Mouse (Mus musculus): ENCODE data around the gene Dnah8.

Dnah8 gene

GRCm38 (mm10) chr17:30750269-30750668 lies 126.1 kb downstream of the Dnah8 start:
- DNase-seq (ENCODE audit: low spot score in 2 of 2) = no peak

GRCm38 (mm10) chr17:30752370-30752818 lies 128.2 kb downstream of the Dnah8 start:
- no peak for DNase-seq (ENCODE audit: low spot score in 2 of 2)

GRCm38 (mm10) chr17:30753201-30753600 lies 129.0 kb downstream of the Dnah8 start:
- no peak for DNase-seq (ENCODE audit: low spot score in 2 of 2)

DNA sequence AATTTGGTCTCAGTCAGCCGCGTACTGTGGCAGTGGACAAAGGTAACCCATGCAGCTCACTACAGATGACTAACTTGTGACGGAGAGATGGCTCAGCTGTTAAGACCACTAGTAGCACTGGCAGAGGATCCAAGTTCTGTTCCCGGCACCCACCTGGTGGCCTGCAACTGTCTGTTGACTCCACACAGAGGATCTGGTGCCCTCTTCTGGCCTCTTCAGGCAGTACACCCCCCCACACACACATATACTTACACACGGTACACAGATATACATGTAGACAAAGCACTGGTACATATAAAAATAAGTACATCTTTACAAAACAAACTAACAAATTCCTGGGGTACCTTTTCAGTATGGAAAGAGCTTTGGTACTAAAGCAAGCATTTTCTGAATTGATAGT lies 132.6 kb downstream of the Dnah8 start:
- no peak for DNase-seq (ENCODE audit: low spot score in 2 of 2)

GRCm38 (mm10) chr17:30760307-30760706 lies 136.2 kb downstream of the Dnah8 start:
- no peak for DNase-seq (ENCODE audit: low spot score in 2 of 2)

DNA sequence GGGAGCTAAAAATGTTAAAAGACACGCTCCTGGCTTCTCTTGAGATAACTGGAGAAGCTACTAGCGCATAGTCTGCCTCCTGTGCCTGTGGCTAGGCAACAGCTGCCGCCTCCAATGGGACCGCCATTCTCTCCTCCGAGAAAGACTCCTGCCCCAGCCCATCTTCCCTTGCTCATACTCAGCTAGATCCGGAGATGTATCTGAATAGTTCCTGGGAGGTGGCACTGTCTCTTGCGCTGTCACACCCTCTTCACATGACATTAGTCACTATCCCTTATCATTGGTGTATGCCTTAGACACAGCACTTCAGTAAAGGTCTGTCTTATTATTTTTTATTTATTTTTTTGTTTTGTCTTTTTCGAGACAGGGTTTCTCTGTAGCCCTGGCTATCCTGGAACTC lies 140.1 kb downstream of the Dnah8 start:
- no peak for DNase-seq (ENCODE audit: low spot score in 2 of 2)

DNA sequence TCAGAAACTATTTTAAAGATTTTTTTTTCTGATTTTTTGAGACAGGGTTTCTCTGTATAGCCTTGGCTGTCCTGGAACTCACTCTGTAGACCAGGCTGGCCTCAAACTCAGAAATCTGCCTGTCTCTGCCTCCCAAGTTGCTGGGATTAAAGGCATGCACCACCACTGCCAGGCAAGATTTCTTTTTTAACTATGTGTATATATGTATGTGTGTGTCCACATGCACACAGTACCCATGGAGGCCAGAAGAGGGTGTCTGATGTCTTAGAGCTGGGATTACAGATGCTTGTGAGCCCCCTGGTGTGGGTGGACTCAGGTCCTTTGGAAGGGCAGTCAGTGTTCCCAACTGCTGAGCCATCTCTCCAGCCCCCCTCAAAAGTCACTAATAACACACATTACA lies 150.3 kb downstream of the Dnah8 start:
- no peak for DNase-seq (ENCODE audit: low spot score in 2 of 2)

DNA sequence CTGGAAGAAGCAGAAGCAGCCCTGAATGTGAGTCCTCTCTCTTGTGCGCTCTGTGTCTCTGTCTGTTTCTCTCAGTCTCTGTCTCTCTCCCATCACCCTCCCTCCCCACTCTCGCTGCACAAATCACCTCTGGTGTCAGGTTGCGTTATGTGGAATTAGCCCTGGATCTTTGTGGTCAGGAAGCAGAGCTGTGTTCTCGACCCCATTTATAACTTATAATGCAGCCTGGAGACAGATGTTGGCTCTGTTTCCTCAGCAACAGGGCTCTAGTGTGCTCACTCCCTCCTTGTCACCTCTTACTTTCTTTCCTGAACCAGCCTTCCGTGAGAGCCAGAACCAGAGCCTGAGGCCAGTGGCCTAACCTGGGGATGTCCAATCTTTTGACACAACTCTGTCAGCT lies 150.9 kb downstream of the Dnah8 start:
- DNase-seq (ENCODE audit: low spot score in 2 of 2) = no peak

GRCm38 (mm10) chr17:30781046-30781445 lies 156.9 kb downstream of the Dnah8 start:
- no peak for DNase-seq (ENCODE audit: low spot score in 2 of 2)

DNA sequence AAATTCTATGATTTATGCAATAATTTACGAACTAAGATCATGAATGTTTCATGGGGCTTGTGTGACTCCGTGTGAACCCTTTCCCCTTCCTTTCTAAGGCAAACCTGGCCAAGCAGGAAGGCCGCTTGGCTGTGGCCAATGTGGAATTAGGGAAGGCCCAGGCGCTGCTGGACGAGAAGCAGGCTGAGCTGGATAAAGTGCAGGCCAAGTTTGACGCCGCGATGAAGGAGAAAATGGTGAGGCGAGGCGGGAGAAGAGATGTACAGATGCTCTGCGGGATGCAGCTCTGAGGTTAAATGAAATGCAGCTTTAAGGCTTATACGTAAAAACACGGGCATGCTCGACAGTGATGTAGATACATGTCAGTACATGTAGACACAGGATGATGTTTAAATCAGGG lies 158.1 kb downstream of the Dnah8 start:
- no peak for DNase-seq (ENCODE audit: low spot score in 2 of 2)

DNA sequence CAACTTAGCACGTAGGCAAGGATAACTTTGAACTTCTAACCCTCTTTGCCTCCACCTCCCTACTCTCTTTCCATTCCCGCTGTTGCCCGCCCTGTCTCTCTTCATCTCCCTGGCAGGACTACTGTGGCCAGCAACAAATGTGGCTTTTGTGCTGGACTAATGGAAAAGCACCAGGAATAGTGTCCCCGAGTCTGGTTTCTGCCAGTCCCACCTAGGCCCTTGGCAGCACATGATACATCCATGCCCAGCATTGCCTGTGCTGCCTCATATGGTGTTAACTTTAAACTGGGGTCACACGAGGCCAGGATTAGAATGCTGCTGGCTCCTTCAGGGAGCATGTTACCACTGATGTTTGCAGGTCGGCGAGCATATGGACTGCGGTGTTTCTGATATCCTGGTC lies 164.2 kb downstream of the Dnah8 start:
- DNase-seq (ENCODE audit: low spot score in 2 of 2) = no peak

GRCm38 (mm10) chr17:30790816-30791215 lies 166.7 kb downstream of the Dnah8 start:
- DNase-seq (ENCODE audit: low spot score in 2 of 2) = no peak

GRCm38 (mm10) chr17:30792396-30792795 lies 168.2 kb downstream of the Dnah8 start:
- DNase-seq (ENCODE audit: low spot score in 2 of 2) = no peak

DNA sequence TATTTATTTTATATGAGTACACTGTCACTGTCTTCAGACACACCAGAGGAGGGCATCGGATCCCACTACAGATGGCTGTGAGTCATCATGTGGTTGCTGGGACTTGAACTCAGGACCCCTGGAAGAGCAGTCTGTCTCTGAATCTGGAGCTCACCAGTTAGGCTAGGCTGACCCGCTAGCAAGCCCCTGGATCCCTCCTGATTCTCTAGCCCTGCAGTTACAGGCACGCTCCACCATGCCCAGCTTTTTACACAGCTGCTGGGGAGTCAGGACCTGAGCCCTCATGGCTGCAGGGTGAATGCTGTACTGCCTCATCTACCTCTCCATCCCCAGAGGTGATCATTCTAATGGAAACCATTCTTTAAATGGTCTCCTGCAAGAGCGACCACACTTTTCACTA lies 172.5 kb downstream of the Dnah8 start:
- no peak for DNase-seq (ENCODE audit: low spot score in 2 of 2)

- no peak for DNase-seq (ENCODE audit: low spot score in 2 of 2)
Measured at GRCm38 (mm10) chr17:30800261-30800985, 176.3 kb downstream of the Dnah8 start.

DNA sequence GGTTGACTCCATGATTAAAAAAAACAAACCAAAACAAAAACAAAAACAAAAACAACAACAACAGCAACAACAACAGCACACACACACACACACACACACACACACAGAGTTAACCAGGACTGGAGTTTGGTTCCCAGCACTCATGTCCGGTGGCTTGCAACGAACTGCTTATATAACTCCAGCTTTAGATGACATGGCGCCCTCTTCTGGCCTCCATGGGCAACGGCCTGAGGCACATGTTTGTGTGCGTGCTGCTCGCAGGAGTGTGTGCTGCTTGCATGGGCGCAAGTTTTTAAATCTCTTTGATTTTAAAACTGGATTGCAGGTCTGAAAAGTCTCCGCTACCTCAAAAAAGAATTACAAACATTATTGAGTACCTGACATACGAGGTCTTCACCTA lies 179.5 kb downstream of the Dnah8 start:
- no peak for DNase-seq (ENCODE audit: low spot score in 2 of 2)

DNA sequence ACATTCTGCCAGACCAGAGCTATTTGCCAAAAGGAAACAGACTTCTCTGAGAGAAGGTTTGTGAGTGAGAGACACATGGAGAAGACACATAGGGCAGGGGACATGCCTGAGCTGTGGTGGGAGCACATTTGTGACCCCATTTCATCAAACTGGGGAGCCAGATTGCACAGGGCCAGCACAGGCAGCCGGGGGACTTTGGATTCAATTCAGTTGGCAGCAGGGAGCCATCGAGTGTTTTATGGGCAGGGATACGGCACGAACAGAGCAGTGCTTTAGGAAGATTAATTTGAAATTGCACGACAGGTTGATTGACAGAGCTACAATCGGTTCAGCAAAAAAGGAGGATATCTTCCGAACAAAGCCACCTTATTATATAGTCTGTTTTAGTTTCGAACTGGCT lies 180.8 kb downstream of the Dnah8 start:
- DNase-seq (ENCODE audit: low spot score in 2 of 2) = no peak

DNA sequence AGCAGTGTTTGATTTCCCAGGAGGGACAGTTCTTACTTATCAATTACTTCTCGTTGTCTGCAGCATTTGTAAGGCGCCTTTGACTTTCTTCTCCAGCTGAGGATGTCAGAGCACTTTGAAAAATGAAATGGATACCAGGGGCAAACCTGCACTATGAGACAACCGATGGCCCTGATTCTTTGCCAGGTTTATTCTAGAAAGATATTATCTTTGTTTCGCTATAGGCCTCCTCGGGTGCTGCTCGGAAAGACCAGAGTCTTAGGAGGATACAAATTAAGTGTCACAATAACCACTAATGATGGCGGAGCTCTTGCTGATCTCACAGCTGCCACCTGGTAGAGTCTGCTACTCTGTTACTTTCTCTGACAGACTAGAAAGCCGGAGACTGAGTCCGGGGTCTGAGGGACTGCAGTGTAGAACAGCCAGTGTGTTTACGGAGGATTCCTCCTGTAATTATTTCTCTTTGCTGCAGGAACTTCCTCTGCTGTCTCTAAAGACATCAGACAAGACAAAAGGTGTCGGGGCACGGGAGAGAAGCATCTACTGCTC lies 181.4 kb downstream of the Dnah8 start:
- no peak for DNase-seq (ENCODE audit: low spot score in 2 of 2)

- no peak for DNase-seq (ENCODE audit: low spot score in 2 of 2)
Measured at GRCm38 (mm10) chr17:30808866-30809660, 184.9 kb downstream of the Dnah8 start.

GRCm38 (mm10) chr17:30809926-30810660 lies 185.9 kb downstream of the Dnah8 start:
- DNase-seq (ENCODE audit: low spot score in 2 of 2) = no peak

GRCm38 (mm10) chr17:30818543-30818942 lies 194.4 kb downstream of the Dnah8 start:
- no peak for DNase-seq (ENCODE audit: low spot score in 2 of 2)

DNA sequence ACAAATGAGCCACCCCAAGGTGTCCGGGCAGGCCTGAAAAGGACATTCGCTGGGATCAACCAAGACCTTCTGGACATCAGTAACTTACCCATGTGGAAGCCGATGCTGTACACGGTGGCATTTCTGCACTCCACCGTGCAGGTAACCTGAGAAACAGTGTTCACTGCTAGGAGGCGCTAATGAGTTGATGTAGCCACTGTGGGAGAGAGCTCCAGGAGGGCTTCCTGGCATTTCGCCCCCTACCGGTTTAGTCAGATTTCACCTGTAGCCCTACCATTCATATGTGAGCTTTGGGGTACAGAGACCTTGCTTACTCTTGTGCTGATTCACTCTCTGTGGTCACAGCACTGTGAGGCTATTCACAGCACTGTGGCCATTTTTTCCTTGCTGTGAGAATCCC lies 195.0 kb downstream of the Dnah8 start:
- no peak for DNase-seq (ENCODE audit: low spot score in 2 of 2)

All from spleen, postnatal 14 days (tissue).